Mouse (Mus musculus) CD4-positive, CD25-positive, alpha-beta regulatory T cell (primary cell): ENCODE results near the gene Irs3. TPM values are rescaled to one million over a fixed set of nuclear protein-coding genes. Genes with fewer than 3 reads are reported as not detected.

Source experiments
- polyA plus RNA-seq: library from polyadenylated mRNA; unstranded; fragments of 100-300 nt; shearing (Covaris generic); gene quantifications from one replicate; pipeline ENCODE4 v1.2.1, GENCODE M21; 2017

Gene Irs3
- polyA plus RNA-seq: not detected

DNA sequence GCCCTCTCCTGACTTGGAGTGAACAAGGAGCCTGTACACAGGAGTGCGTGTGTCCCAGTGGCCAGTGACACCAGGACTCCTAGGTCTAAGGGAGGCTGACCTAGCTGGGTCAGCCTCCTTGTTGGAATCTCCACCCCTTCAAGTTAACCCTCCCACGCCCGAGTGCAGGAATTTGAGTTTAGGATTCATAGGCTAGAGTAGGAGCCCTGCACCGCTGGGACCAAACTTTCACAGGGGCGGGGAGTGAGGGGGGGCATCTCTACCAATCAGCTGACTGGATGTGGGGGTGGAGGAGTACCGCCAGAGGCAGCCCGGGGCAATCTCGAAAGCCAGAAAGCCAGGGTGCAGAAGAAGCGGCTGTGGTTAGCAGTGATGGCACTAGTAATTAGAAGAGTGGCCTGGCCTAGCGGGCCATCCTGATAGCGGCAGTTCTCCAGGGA, at the start of gene Irs3:
Irs3 (minus strand) TSS at position 63 of the 440 bp plus-strand sequence.

DNA sequence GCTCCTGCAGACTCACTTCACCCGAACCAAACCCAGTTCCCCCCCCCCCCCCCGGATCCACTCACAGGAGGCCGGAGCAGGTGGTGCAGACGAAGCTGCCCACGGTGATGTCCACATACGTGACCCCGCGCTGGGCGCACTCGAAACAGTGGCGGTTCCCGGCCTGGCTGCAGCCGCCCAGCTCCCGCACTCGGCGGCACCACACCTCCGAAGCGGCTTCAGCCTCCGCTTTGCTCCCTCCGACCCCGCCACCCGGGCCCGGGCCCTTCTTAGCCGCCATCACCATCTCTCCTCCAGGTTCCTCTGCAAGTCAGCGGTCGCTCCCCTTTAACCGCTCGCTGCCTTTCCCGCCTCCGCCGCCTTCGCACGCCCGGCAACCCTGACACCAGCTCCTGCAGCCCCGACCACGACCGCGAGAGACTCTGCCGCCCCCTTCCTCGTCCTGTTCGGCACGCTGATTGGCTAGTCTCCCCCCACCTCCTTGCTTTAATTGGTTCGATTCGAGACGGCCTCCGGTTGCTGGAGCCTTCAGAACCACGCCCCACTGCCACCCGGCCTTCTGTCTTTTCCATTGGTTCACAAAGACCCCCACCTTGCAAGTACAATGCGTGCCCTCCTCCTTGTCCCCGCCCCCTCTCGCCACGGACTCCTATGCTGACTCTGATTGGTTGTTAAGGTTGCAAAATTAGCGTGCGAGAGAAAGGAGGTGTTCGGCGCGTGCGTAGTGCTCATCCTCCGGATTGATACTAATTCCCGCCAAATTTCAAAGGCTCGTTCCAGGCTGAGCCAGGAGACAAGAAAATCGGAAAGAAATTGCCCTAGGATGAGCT, 39.0 kb upstream of the Irs3 start, which contains the start of gene Agfg2:
Agfg2 (minus strand) TSS at position 433 of the 830 bp plus-strand sequence.

DNA sequence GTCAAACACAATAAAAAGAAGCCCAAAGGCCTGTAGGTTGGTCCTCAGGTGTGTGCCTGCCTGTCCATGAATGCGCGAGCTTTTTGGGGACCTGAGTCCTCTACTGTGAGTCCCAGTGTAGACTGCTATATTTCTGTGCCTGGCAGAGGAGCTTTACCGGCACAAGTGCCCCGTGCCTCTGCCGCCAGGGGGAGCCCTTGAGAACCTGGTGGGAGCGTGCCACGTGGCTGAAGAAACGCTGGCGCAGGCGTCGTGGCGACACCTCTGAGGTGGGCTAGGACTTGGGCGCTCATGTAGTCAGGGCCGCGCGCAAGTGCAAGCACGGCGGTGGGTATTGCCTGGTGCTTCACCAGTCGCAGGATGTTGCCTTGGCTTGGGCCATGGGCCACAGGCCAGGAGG, 4.5 kb downstream of the Irs3 start, which contains the start of gene Sap25:
Sap25 (plus strand) TSS at position 281 of the 400 bp plus-strand sequence.

DNA sequence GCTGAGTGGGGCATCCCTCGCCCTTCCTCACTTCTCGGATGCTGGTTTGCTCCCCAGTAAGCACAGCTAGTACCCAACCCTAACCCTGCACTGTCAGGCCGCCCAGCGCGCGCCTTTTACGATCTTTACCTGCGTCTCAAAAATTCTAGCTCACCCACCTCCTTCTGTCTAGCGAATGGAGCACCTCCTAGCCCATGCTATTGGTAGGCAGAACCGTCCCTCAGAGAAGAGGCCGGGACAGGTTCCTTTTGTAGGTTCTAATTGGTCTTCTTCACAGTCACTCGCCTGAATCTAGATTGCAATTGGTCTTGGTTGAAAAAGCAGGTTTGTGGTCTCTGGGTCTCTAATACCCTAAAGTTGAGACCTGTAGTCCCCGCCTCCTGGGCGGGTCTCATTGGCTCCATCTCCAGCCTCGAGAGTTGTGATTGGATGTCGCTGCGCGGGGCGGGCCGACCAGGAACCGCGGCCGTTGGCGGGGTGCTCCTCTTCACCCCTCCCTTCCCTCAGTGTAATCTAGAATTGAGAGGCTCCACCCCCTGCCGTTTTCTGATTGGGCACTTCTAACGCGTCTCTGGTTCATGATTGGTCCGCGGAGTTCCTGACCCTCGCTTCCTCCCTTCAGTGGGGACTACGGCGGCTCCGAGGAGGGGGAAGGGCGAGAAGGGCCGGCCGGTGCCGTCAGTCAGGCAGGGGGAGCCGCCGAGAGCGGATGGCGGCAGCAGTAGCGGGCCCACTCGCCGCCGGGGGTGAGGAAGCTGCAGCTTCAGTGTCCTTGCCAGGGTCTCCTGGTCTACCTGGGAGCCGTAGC, 16.8 kb downstream of the Irs3 start, which contains the start of the genes Fbxo24, Lrch4 and Gm20605:
Fbxo24 (minus strand) TSS at position 505 of the 808 bp plus-strand sequence.
Lrch4 (plus strand) TSS at position 624 of the 808 bp plus-strand sequence.
Gm20605 (plus strand) TSS at position 678 of the 808 bp plus-strand sequence.

DNA sequence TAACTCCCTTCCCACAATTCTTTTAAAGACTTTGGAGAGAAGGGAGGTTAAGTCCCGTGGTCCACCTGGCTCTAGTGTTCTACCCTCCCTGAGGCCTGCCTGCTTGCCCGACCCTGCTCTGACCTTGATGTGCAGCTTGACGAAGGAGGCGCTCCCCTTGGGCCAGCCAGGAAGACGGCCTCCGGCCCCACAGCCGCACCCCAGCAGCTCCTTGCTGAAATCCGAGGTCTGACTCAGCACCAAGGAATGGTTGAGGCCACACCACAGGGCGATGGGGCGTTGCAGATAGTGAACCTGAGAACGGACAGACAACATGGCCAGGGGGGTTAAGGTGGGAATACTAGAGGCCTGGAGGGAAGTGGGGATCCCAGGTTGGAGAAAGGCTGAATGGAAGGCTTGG, 32.0 kb downstream of the Irs3 start, which contains the start of gene Pcolce:
Pcolce (minus strand) TSS at position 235 of the 400 bp plus-strand sequence.

DNA sequence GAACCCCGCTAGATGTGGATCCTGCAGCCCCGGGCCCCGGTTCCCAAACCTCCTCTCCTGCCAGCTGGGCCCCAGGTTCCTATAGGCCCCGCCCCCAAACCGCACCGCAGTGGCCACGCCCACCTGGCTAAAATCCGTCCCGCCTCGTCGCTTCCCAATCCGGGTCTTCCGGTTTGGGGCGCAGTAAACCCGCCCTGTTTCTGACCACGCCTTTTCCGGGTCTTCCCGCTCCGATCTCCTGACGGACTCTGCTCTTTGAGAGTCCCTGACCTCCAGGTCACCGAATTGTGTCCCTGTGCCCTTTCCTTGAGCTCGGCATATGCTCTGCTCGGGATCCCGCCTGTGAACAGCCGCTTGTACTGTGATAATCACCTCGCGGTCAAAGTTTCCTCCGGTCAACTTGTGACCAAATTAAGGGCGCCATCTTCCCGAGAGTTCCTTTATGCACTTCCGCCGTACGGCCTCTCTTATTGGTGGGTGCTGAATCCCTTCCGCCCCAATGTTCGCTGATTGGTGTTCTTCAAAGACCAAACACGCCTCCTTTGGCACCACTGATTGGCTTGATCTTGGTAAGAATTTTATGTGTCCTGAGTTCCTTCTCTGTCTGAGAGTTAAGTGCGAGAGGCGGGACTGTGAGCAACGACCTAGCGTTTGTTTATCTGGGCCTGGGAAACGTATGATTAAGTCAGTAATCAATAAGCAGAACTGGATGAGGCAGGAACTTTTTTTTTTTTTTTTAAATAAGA, 44.7 kb downstream of the Irs3 start, which contains the start of gene Mospd3:
Mospd3 (minus strand) TSS at position 440 of the 746 bp plus-strand sequence.

Other genes starting within 250 kb of the Irs3 start
- 0.36 TPM for gene Zan, start 168.7 kb downstream of the Irs3 start, polyA plus RNA-seq
- gene Pop7, start 143.2 kb downstream of the Irs3 start, polyA plus RNA-seq: 43.3 TPM
- gene Gigyf1, start 127.2 kb downstream of the Irs3 start, polyA plus RNA-seq: 19.5 TPM
- not detected for gene Epo, start 112.5 kb downstream of the Irs3 start, polyA plus RNA-seq
- gene Gnb2, start 112.2 kb downstream of the Irs3 start, polyA plus RNA-seq: 311 TPM
- gene Actl6b, start 92.2 kb downstream of the Irs3 start, polyA plus RNA-seq: not detected
- 1.1 TPM for gene Tfr2, start 75.9 kb downstream of the Irs3 start, polyA plus RNA-seq
- gene Mospd3, start 44.7 kb downstream of the Irs3 start, polyA plus RNA-seq: 95.7 TPM
- gene Pcolce, start 31.9 kb downstream of the Irs3 start, polyA plus RNA-seq: 2.3 TPM
- gene Fbxo24, start 16.7 kb downstream of the Irs3 start, polyA plus RNA-seq: 0.73 TPM
- gene Lrch4, start 16.6 kb downstream of the Irs3 start, polyA plus RNA-seq: 319 TPM
- gene Gm20605, start 16.5 kb downstream of the Irs3 start, polyA plus RNA-seq: 77.8 TPM
- 139 TPM for gene Sap25, start 4.4 kb downstream of the Irs3 start, polyA plus RNA-seq
- gene Agfg2, start 39.0 kb upstream of the Irs3 start, polyA plus RNA-seq: 28.0 TPM
- 1.9 TPM for gene Nyap1, start 95.9 kb upstream of the Irs3 start, polyA plus RNA-seq
- gene Tsc22d4, start 100.0 kb upstream of the Irs3 start, polyA plus RNA-seq: 387 TPM
- gene Ppp1r35, start 133.1 kb upstream of the Irs3 start, polyA plus RNA-seq: 122 TPM
- gene Mepce, start 141.9 kb upstream of the Irs3 start, polyA plus RNA-seq: 40.7 TPM
- 13.9 TPM for gene Zcwpw1, start 142.1 kb upstream of the Irs3 start, polyA plus RNA-seq
- 1.4 TPM for gene Pilra, start 190.6 kb upstream of the Irs3 start, polyA plus RNA-seq
- 2.1 TPM for gene Pilrb1, start 212.4 kb upstream of the Irs3 start, polyA plus RNA-seq
- gene Pilrb2, start 226.1 kb upstream of the Irs3 start, polyA plus RNA-seq: 0.65 TPM